Mouse (Mus musculus) bone marrow macrophage, adult 2 months (primary cell): ENCODE results near the gene Cyth1. TPM values are rescaled to one million over a fixed set of nuclear protein-coding genes. Genes with fewer than 3 reads are reported as not detected.

Experiments used
- H3K27ac ChIP-seq: 2 replicates; pipeline ENCODE4 v1.5.1; 2012; ENCODE audit warnings: low read depth, low read length; ENCODE audit not compliant: insufficient read depth
- H3K4me1 ChIP-seq: 2 replicates; pipeline ENCODE4 v1.6.1; 2012; ENCODE audit warnings: low read length; ENCODE audit not compliant: control insufficient read depth, insufficient read depth
- H3K4me3 ChIP-seq: 2 replicates; pipeline ENCODE4 v1.5.1; 2012; ENCODE audit warnings: mild to moderate bottlenecking, low read length, moderate library complexity; ENCODE audit not compliant: insufficient read depth
- CTCF ChIP-seq: IDR thresholded peaks from 2 replicates; pipeline ENCODE4 v1.5.1; 2012; ENCODE audit warnings: low read depth, mild to moderate bottlenecking, low read length, moderate library complexity
- POLR2A ChIP-seq: IDR thresholded peaks from 2 replicates; pipeline ENCODE4 v1.6.1; 2012; ENCODE audit warnings: mild to moderate bottlenecking, low read depth, low read length, borderline replicate concordance
- polyA plus RNA-seq: library from polyadenylated mRNA; stranded (reverse); fragments of >200 nt; gene quantifications from 2 replicates; pipeline ENCODE4 v1.2.4, GENCODE M21; 2012; ENCODE audit not compliant: missing spikeins, insufficient read depth, insufficient read length

The Cyth1 gene
- polyA plus RNA-seq, 1 experiment = 47.2 TPM

DNA sequence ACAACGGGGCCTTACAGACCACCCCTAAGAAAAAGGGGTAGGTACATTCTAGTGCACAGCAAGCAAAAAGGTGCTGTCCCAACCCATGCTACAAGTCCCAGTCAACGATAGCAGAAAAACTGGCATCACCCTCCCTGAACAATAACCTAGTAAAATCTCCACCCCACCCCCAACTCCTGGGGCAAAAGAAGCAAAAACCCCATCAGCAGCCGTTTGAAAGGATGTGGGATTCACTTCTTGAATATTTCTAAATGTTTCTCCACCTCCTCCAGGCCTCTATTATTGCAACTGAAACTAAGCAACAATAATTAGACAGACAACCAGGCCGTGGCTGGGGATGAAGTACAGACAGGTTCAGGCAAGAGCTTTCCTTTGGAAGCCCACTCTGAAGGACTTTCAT, 8.0 kb downstream of the Cyth1 start:
- H3K4me1 ChIP-seq = peaks cover 20% of the 10 kb centered on the region
- no peak overlapping the region for H3K4me3 ChIP-seq
- no peak overlapping the region for H3K27ac ChIP-seq
- TF ChIP-seq CTCF (no peak), POLR2A (no peak)

GRCm38 (mm10) chr11:118239281-118240198, 8.9 kb downstream of the Cyth1 start:
- Histone ChIP-seq H3K4me3 (no peak overlapping the region), H3K4me1 (peaks cover 25% of the 10 kb centered on the region), H3K27ac (no peak overlapping the region)
- TF ChIP-seq POLR2A (no peak), CTCF (no peak)

DNA sequence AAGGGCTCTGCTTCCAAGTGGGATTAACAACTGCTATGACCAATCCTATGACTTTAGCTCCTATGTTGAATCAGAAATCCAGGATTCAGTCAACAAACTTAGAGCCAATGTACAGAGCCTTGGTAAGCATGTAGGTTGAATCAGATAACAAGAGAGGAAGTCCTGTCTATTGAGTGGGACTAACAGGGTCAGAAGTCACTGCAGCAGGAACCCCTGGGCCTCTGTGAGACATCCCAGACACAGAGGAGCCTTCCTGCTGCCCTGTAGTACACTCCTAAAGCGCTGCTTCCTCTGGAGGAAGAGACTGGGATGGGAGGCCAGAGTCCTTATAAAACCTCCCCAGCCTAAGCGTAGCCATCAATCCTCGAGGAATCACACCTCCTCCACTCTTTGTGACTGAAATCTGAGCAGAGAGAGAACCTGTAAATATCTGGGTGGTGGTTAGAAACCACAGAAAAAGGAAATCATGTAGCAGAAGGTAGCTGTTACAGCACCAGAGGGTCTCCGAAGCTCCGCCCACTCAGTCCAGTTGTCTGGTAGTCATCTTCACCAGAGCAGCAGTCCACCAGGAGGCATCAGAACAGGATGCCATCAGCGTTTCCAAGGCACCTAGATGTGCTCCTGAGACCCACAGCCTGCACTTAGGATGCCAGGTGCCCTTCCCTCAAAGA, 11.7 kb downstream of the Cyth1 start:
- H3K4me1 ChIP-seq = peaks cover 31% of the 10 kb centered on the region
- no peak overlapping the region for H3K27ac ChIP-seq
- no peak overlapping the region for H3K4me3 ChIP-seq
- TF ChIP-seq POLR2A (no peak), CTCF (no peak)

- Histone ChIP-seq H3K27ac (no peak overlapping the region), H3K4me1 (peaks cover 47% of the 10 kb centered on the region), H3K4me3 (no peak overlapping the region)
- TF ChIP-seq POLR2A (no peak), CTCF (no peak)
Measured at GRCm38 (mm10) chr11:118234929-118235328, 13.5 kb downstream of the Cyth1 start.

DNA sequence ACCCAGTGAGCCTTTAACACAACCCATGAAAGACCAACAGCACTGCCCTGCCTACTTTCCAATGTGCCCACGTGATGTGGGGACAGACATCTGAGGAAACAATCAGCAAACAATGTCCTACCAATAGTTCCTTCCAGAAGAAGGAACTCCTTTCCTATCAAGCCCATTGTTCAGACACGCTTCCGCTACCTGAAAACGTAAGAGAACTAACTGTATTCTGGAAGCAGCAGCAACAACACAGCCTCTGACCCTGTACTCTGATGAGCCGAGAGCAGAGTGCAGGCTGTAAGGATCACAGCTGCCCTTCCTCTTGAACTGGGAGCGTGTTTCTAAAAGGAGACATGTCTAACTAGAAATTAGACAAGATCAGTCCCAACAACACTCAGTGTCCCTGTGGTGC, 13.9 kb downstream of the Cyth1 start:
- Histone ChIP-seq H3K27ac (no peak overlapping the region), H3K4me3 (no peak overlapping the region), H3K4me1 (peaks cover 50% of the 10 kb centered on the region)
- TF ChIP-seq POLR2A = no peak
- TF ChIP-seq CTCF = no peak

GRCm38 (mm10) chr11:118233924-118234323, 14.5 kb downstream of the Cyth1 start:
- TF ChIP-seq CTCF = no peak
- TF ChIP-seq POLR2A = no peak
- Histone ChIP-seq H3K27ac (no peak overlapping the region), H3K4me1 (peaks cover 54% of the 10 kb centered on the region), H3K4me3 (no peak overlapping the region)

DNA sequence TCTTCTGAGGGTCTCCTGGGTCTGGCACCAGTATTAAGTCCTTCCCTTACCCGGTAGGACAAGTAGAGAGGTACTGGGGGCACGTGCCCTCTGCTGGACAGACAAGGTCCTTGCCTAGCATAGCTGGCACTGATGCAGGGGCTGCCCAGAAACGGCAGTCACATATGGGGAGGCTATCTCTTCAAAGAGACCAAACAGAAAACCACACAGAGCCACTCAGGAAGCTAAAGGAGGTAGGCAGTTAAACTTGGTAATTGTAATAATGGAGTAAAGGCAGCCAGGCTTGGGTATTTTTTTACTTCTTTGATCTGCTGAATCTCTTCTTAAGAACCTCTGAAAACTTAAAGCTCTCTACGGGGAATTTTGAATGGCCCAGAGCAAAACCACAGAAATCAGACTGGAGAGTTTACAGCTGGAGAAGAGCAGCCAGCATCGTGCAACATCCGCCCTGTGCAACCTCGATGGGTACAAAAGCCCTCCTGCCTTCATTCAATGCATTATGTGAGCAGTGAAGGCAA, 16.0 kb downstream of the Cyth1 start:
- Histone ChIP-seq H3K4me3 (peak overlapping the region; percentile 35; the same call in 1 of the 2 replicates), H3K4me1 (peaks cover 61% of the 10 kb centered on the region), H3K27ac (no peak overlapping the region)
- TF ChIP-seq CTCF (peak; percentile 77), POLR2A (no peak)

DNA sequence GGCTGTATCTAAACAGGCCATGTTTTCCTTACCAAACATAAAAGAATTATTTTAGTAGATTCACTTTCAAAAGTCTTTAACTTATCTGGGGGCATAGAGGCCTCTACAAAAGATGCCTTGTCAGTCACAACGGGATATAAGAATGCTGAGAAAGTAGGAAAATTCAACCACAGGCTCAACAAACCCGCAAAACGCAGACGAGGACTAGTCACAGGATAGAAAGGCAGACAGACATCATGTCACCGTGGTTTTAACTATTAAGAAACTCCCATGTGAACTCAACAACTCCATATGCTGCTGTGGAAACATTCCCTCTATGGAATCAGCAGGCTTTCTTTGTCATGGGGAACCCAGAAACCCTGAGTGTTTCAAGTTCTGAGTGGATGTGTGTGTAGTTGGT, 18.5 kb downstream of the Cyth1 start:
- TF ChIP-seq CTCF (no peak), POLR2A (no peak)
- peaks cover 58% of the 10 kb centered on the region for H3K4me1 ChIP-seq
- no peak overlapping the region for H3K4me3 ChIP-seq
- peak overlapping the region; percentile 50 for H3K27ac ChIP-seq

DNA sequence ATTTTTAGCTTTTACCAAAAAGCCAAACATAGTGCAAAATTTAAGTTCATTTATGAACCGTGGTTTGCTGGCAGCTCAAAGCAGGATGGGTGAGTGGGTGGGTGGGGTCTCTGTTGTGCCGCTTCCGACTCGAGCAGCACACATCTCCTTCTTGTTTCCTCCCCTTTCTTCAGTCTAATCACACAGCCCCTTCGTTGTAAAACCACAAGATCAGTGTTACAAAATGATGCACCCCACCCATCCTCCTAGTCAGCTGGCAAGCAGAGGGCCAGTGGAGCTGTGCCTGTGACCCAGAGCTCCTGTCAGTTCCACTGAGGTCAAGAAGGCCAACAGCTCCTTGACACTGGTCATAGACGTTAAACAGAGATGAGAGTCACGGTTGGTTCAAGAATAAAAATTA, 20.7 kb downstream of the Cyth1 start:
- TF ChIP-seq POLR2A = no peak
- no peak for TF ChIP-seq CTCF
- Histone ChIP-seq H3K4me3 (no peak overlapping the region), H3K4me1 (peaks cover 53% of the 10 kb centered on the region), H3K27ac (no peak overlapping the region)

DNA sequence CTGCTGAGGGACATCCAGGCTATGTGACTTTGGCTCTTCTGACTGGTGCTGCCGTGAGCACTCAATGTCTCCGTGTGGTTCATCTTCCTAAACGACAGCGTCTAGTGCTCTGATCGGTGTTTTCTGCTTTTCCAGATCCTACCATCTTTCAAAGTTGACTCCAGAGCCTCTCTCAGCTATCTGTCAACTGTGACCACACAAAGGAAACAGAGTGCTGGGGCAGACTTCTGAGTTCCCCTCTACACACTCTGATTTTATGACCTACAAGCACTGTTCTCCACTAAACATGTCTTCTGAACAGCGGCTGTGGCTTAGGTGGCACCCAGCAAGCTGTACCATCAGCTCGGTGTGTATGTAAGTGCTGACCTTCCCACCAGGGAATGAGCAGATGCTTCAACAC, 21.5 kb downstream of the Cyth1 start:
- Histone ChIP-seq H3K4me1 (peaks cover 58% of the 10 kb centered on the region), H3K27ac (no peak overlapping the region), H3K4me3 (no peak overlapping the region)
- no peak for TF ChIP-seq POLR2A
- no peak for TF ChIP-seq CTCF
